Mouse (Mus musculus) forebrain, embryonic 11.5 days (tissue): ENCODE data around the gene Rbfox2. TPM values are rescaled to one million over a fixed set of nuclear protein-coding genes. Genes with fewer than 3 reads are reported as not detected.
"Not testable (repeated sequence)": the region's sequence is repeated elsewhere in the genome, so short reads cannot be mapped to it uniquely, and the experiment has no call there.

Experiments used
- ATAC-seq: fragments of 200-750 bp; cut with Nextera tagmentation; replicated peaks from 2 replicates; pipeline ENCODE4 v1.8.0; 2017; ENCODE audit warnings: moderate TSS enrichment; ENCODE audit not compliant: low FRiP score
- DNase-seq: peaks from one replicate; pipeline ENCODE4 v3.0.0-alpha.2; 2017; ENCODE audit warnings: low spot score
- H3K27ac ChIP-seq: fragments of 300-500 bp; sonication (generic); 2 replicates; pipeline ENCODE4 v1.5.1; 2014; ENCODE audit warnings: low read depth, low read length
- H3K27me3 ChIP-seq: fragments of 300-500 bp; sonication (generic); 2 replicates; pipeline ENCODE4 v1.6.1; 2014; ENCODE audit warnings: mild to moderate bottlenecking, low read length, mixed read lengths; ENCODE audit not compliant: control insufficient read depth, insufficient read depth
- H3K36me3 ChIP-seq: fragments of 300-500 bp; sonication (generic); 2 replicates; pipeline ENCODE4 v1.6.1; 2014; ENCODE audit warnings: mild to moderate bottlenecking, low read length, moderate library complexity, mixed read lengths; ENCODE audit not compliant: control insufficient read depth, insufficient read depth
- H3K4me1 ChIP-seq: fragments of 300-500 bp; sonication (generic); replicated peaks from 2 replicates; pipeline ENCODE4 v1.6.1; 2014; ENCODE audit warnings: low read length, mixed read lengths; ENCODE audit not compliant: control insufficient read depth, insufficient read depth
- H3K4me2 ChIP-seq: fragments of 300-500 bp; sonication (generic); 2 replicates; pipeline ENCODE4 v1.6.1; 2014; ENCODE audit warnings: low read depth, mild to moderate bottlenecking, low read length, moderate library complexity, mixed read lengths; ENCODE audit not compliant: severe bottlenecking
- H3K4me3 ChIP-seq: fragments of 300-500 bp; sonication (generic); 2 replicates; pipeline ENCODE4 v1.5.1; 2014; ENCODE audit warnings: low read depth, low read length
- H3K9ac ChIP-seq: fragments of 300-500 bp; sonication (generic); 2 replicates; pipeline ENCODE4 v1.6.1; 2014; ENCODE audit warnings: low read length
- H3K9me3 ChIP-seq: fragments of 300-500 bp; sonication (generic); 2 replicates; pipeline ENCODE4 v1.6.1; 2016; ENCODE audit warnings: low read length, mixed read lengths; ENCODE audit not compliant: control insufficient read depth
- WGBS: fragments of 180-500 bp; shearing (Covaris S2); extraction: QIAGEN DNeasy Blood & Tissue Kit; methylation state at CpG from one replicate; pipeline ENCODE4 v1.1.7; 2014; 5-methylcytosine and 5-hydroxymethylcytosine counted together
- polyA plus RNA-seq: library from polyadenylated mRNA; unstranded; fragments of >200 nt; fragmentation: Nextera tagmentation; extraction: Ambion mirVana; gene quantifications from 2 replicates; pipeline ENCODE4 v1.2.1, GENCODE M21; 2014

Rbfox2 gene
- polyA plus RNA-seq, 1 experiment from 2014 or later: 68.2 TPM

- H3K4me1 ChIP-seq: 0 out of 2 replicates have a peak, but pooled peaks cover 2% of the 10 kb centered on the region
- ATAC-seq (peak; percentile 44; the same call in 1 of the 2 replicates), DNase-seq (no peak)
- H3K27me3 ChIP-seq: no peaks in the 10 kb centered on the region
- H3K36me3 ChIP-seq: no peaks in the 10 kb centered on the region
- H3K9ac ChIP-seq: peak overlapping the region; percentile 5; the same call in 1 of the 2 replicates
- 0 out of 2 replicates have a peak overlapping the region, but pooled peaks have one; percentile 52 for H3K4me2 ChIP-seq
- H3K9me3 ChIP-seq: no peaks in the 10 kb centered on the region
- no peak overlapping the region for H3K4me3 ChIP-seq
- H3K27ac ChIP-seq: no peak overlapping the region
- WGBS: 39% methylated on average over 9 of the region's 9 CpGs
These were observed 30.2 kb upstream of the Rbfox2 start for GRCm38 (mm10) chr15:77336968-77337341.

GRCm38 (mm10) chr15:77336287-77336967 lies 29.6 kb upstream of the Rbfox2 start:
- H3K9me3 ChIP-seq: no peaks in the 10 kb centered on the region
- H3K4me3 ChIP-seq: peak overlapping the region; percentile 21
- peak overlapping the region; percentile 52 for H3K4me2 ChIP-seq
- no peaks in the 10 kb centered on the region for H3K27me3 ChIP-seq
- WGBS: under 1% methylated on average over 32 of the region's 32 CpGs
- H3K27ac ChIP-seq: 0 out of 2 replicates have a peak overlapping the region, but pooled peaks have one; percentile 13
- H3K9ac ChIP-seq: peak overlapping the region; percentile 43
- ATAC-seq (peak; percentile 70), DNase-seq (peak; percentile 95)
- no peaks in the 10 kb centered on the region for H3K36me3 ChIP-seq
- H3K4me1 ChIP-seq: 0 out of 2 replicates have a peak, but pooled peaks cover 2% of the 10 kb centered on the region

GRCm38 (mm10) chr15:77335185-77335584 lies 28.4 kb upstream of the Rbfox2 start:
- 81% methylated on average over 3 of the region's 3 CpGs for WGBS
- not testable (repeated sequence) for H3K4me3 ChIP-seq, H3K27ac ChIP-seq, H3K9ac ChIP-seq, H3K36me3 ChIP-seq, ATAC-seq, H3K4me1 ChIP-seq, DNase-seq, H3K4me2 ChIP-seq, H3K9me3 ChIP-seq, H3K27me3 ChIP-seq

GRCm38 (mm10) chr15:77332272-77332991 lies 25.6 kb upstream of the Rbfox2 start:
- no peaks in the 10 kb centered on the region for H3K9me3 ChIP-seq
- DNase-seq (no peak), ATAC-seq (no peak)
- H3K27ac ChIP-seq: no peak overlapping the region
- no peaks in the 10 kb centered on the region for H3K27me3 ChIP-seq
- H3K36me3 ChIP-seq: no peaks in the 10 kb centered on the region
- no peak overlapping the region for H3K4me3 ChIP-seq
- H3K4me2 ChIP-seq: no peak overlapping the region
- H3K4me1 ChIP-seq: 0 out of 2 replicates have a peak, but pooled peaks cover 2% of the 10 kb centered on the region
- no peak overlapping the region for H3K9ac ChIP-seq
- WGBS: 84% methylated on average over 7 of the region's 7 CpGs

- DNase-seq (no peak), ATAC-seq (no peak)
- Histone ChIP-seq H3K27ac (no peak overlapping the region), H3K27me3 (no peaks in the 10 kb centered on the region), H3K9me3 (no peaks in the 10 kb centered on the region), H3K36me3 (no peaks in the 10 kb centered on the region), H3K4me1 (0 out of 2 replicates have a peak, but pooled peaks cover 2% of the 10 kb centered on the region), H3K4me3 (no peak overlapping the region), H3K4me2 (no peak overlapping the region), H3K9ac (no peak overlapping the region)
- 85% methylated on average over 4 of the region's 4 CpGs for WGBS
These were observed 24.6 kb upstream of the Rbfox2 start for GRCm38 (mm10) chr15:77331444-77331843.

GRCm38 (mm10) chr15:77329681-77330180 lies 22.9 kb upstream of the Rbfox2 start:
- Histone ChIP-seq H3K9me3 (no peaks in the 10 kb centered on the region), H3K4me2 (no peak overlapping the region), H3K9ac (no peak overlapping the region), H3K36me3 (no peaks in the 10 kb centered on the region), H3K4me1 (no peaks in the 10 kb centered on the region), H3K27me3 (no peaks in the 10 kb centered on the region), H3K27ac (no peak overlapping the region), H3K4me3 (no peak overlapping the region)
- WGBS: 83% methylated on average over 12 of the region's 12 CpGs
- ATAC-seq: no peak
- DNase-seq: no peak

- ATAC-seq (no peak), DNase-seq (no peak)
- H3K36me3 ChIP-seq: no peaks in the 10 kb centered on the region
- no peak overlapping the region for H3K4me2 ChIP-seq
- H3K9ac ChIP-seq: no peak overlapping the region
- H3K27me3 ChIP-seq: no peaks in the 10 kb centered on the region
- no peaks in the 10 kb centered on the region for H3K4me1 ChIP-seq
- no peaks in the 10 kb centered on the region for H3K9me3 ChIP-seq
- H3K4me3 ChIP-seq: no peak overlapping the region
- no peak overlapping the region for H3K27ac ChIP-seq
- 93% methylated on average over 4 of the region's 4 CpGs for WGBS
These were observed 19.6 kb upstream of the Rbfox2 start for GRCm38 (mm10) chr15:77326361-77326760.

GRCm38 (mm10) chr15:77324426-77324825 lies 17.6 kb upstream of the Rbfox2 start:
- no peak overlapping the region for H3K4me2 ChIP-seq
- H3K9ac ChIP-seq: no peak overlapping the region
- ATAC-seq: no peak
- DNase-seq: no peak
- 92% methylated on average over 11 of the region's 11 CpGs for WGBS
- H3K4me1 ChIP-seq: no peaks in the 10 kb centered on the region
- no peak overlapping the region for H3K27ac ChIP-seq
- no peak overlapping the region for H3K4me3 ChIP-seq
- no peaks in the 10 kb centered on the region for H3K27me3 ChIP-seq
- H3K36me3 ChIP-seq: no peaks in the 10 kb centered on the region
- H3K9me3 ChIP-seq: no peaks in the 10 kb centered on the region
